Mouse (Mus musculus) heart, embryonic 14.5 days (tissue): ENCODE results near the gene Nfkbia. TPM values are rescaled to one million over a fixed set of nuclear protein-coding genes. Genes with fewer than 3 reads are reported as not detected.

Experiments used
- ATAC-seq: fragments of 200-750 bp; cut with Nextera tagmentation; 2 replicates; pipeline ENCODE4 v1.8.0; 2017; ENCODE audit warnings: low read depth, moderate TSS enrichment; ENCODE audit not compliant: insufficient number of reproducible peaks, insufficient read depth, low FRiP score
- H3K27ac ChIP-seq, 2 experiments: fragments of 200-500 bp in 1 of 2; fragments of 300-500 bp in 1 of 2; sonication (generic) in 1 of 2; replicated peaks in 1 of 2; 2 replicates each; pipeline ENCODE4 v1.5.1; 2012 to 2014; ENCODE audit warnings: low read depth in 2 of 2, low read length in 2 of 2, control low read depth in 1 of 2, mild to moderate bottlenecking in 1 of 2, mixed read lengths in 1 of 2; ENCODE audit not compliant: control insufficient read depth in 1 of 2, insufficient read depth in 1 of 2
- H3K27me3 ChIP-seq: fragments of 300-500 bp; sonication (generic); 2 replicates; pipeline ENCODE4 v1.6.1; 2014; ENCODE audit warnings: mild to moderate bottlenecking, low read length, control low read depth; ENCODE audit not compliant: control insufficient read depth, insufficient read depth
- H3K36me3 ChIP-seq: fragments of 300-500 bp; sonication (generic); 2 replicates; pipeline ENCODE4 v1.6.1; 2014; ENCODE audit warnings: mild to moderate bottlenecking, control low read depth, low read length, mixed read lengths; ENCODE audit not compliant: control insufficient read depth, insufficient read depth
- H3K4me1 ChIP-seq, 2 experiments: fragments of 200-500 bp in 1 of 2; fragments of 300-500 bp in 1 of 2; sonication (generic) in 1 of 2; 2 replicates each; pipeline ENCODE4 v1.6.1; 2012 to 2014; ENCODE audit warnings: low read length in 2 of 2, control low read depth in 1 of 2, mixed read lengths in 1 of 2; ENCODE audit not compliant: control insufficient read depth in 2 of 2, insufficient read depth in 2 of 2
- H3K4me2 ChIP-seq: fragments of 300-500 bp; sonication (generic); 2 replicates; pipeline ENCODE4 v1.6.1; 2014; ENCODE audit warnings: mild to moderate bottlenecking, low read length
- H3K4me3 ChIP-seq, 2 experiments: fragments of 200-500 bp in 1 of 2; fragments of 300-500 bp in 1 of 2; sonication (generic) in 1 of 2; 2 replicates each; pipeline ENCODE4 v1.5.1; 2012 to 2014; ENCODE audit warnings: low read length in 2 of 2, mild to moderate bottlenecking in 2 of 2, control low read depth in 1 of 2, low read depth in 1 of 2, moderate library complexity in 1 of 2; ENCODE audit not compliant: control insufficient read depth in 1 of 2, insufficient read depth in 1 of 2
- H3K9ac ChIP-seq: fragments of 300-500 bp; sonication (generic); 2 replicates; pipeline ENCODE4 v1.6.1; 2014; ENCODE audit warnings: mild to moderate bottlenecking, low read length
- H3K9me3 ChIP-seq: fragments of 300-500 bp; sonication (generic); 2 replicates; pipeline ENCODE4 v1.6.1; 2016; ENCODE audit warnings: low read length, control low read depth; ENCODE audit not compliant: control insufficient read depth
- WGBS: fragments of 180-500 bp; shearing (Covaris S2); extraction: QIAGEN DNeasy Blood & Tissue Kit; methylation state at CpG from one replicate; pipeline ENCODE4 v1.1.7; 2014; 5-methylcytosine and 5-hydroxymethylcytosine counted together
- polyA plus RNA-seq: library from polyadenylated mRNA; unstranded; fragments of >200 nt; fragmentation: Nextera tagmentation; extraction: Ambion mirVana; gene quantifications from 2 replicates; pipeline ENCODE4 v1.2.1, GENCODE M21; 2014

Gene Nfkbia
- polyA plus RNA-seq, 1 experiment from 2014 or later, result 58.6 TPM

DNA sequence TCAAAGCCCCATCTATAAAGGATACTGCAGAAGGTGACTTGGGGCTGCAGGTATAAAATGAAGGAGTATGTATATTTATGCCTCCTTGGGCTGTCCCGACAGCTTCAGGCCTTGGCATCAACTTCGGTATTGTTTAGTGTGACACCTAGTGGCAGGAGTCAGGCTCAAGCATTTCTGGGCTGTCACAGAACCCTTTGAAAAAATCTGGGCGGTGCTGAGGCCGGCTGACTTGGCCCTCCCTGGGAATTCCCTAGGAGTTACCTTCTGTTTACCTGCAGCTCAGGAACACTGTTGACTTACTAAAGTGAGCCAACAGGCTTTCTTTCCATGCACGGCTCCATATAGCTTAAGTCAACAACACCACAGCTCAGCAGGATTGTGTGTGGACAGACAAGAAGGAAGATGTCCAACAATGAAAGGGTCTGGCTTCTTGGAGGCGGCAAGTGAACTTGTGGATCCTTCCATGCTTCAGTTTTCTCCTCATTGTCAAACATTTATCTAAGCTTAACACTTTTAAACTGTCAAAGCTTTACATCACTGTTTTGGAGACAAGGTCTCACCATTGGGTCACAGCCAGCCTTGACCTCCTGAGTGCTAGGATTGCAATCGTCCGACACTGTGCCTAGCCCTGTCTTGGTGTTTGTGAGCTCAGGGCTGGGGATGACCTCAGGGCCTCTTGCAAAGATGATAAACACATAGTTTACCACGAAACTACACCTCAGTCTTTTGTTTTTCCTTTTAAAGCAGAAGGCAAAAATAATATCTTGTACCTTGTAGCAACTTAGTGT, 2.9 kb upstream of the Nfkbia start:
- 36% methylated on average over 9 of the region's 9 CpGs for WGBS
- peaks cover 20 to 25% of the 10 kb centered on the region in 2 experiments for H3K4me1 ChIP-seq
- no peak overlapping the region for H3K27ac ChIP-seq
- no peaks in the 10 kb centered on the region for H3K27me3 ChIP-seq
- no peaks in the 10 kb centered on the region for H3K9me3 ChIP-seq
- no peak overlapping the region for H3K4me2 ChIP-seq
- H3K9ac ChIP-seq, result no peak overlapping the region
- ATAC-seq, result no peak
- no peak overlapping the region for H3K4me3 ChIP-seq
- peaks cover 12% of the 10 kb centered on the region for H3K36me3 ChIP-seq

DNA sequence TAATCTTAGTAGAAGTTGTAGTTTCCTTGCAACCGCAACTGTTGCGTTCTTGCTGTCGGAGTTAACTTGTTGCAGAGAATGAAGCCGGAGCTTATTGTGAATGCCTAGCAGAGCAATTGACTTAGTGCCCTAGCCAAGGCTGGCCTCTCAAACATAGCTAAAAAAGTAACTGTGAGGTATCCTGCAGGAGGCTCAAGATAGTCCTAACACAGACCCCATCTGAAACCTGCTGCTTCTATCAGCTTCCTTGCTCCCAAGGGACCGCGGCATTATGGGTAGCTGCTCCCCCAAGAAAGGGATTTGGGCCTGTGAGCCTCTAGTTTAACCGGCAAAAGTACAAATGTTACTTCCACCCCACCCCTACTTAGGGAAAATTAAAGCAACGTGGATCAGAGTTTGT, 934 bp upstream of the Nfkbia start:
- Histone ChIP-seq H3K9me3 (no peaks in the 10 kb centered on the region), H3K4me1 (peaks cover 20 to 30% of the 10 kb centered on the region in 2 experiments), H3K9ac (peak overlapping the region; percentile 99), H3K27ac (peak overlapping the region; percentile 97 to 100), H3K36me3 (peaks cover 32% of the 10 kb centered on the region), H3K27me3 (no peaks in the 10 kb centered on the region), H3K4me3 (peak overlapping the region in 1 of 2 experiments; percentile 95; a peak in 2 of 4 replicates), H3K4me2 (peak overlapping the region; percentile 80)
- no peak for ATAC-seq
- 44% methylated on average over 8 of the region's 8 CpGs for WGBS

DNA sequence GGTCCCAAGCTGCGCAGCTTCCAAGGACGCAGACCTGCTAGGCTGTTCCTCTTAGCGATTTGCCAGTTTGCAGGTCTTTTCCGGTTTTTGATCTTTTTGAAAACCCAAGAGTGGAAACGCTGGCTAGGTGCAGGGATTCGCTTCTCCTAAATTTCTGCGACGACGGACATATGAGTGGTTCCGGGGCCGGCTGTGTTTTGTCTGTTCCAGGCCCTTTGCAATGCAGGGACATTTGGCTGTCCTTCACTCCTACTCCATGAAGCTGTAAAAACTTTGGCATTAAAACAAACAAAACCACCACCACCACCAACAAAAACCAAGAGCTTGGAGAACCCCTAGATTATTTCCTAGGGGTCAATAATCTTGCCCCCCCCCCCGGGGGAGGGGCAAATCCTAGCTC, 494 bp upstream of the Nfkbia start:
- H3K4me2 ChIP-seq, result peak overlapping the region; percentile 80
- no peak for ATAC-seq
- under 1% methylated on average over 12 of the region's 12 CpGs for WGBS
- peaks cover 20 to 27% of the 10 kb centered on the region in 2 experiments for H3K4me1 ChIP-seq
- peak overlapping the region; percentile 99 for H3K9ac ChIP-seq
- H3K36me3 ChIP-seq, result peaks cover 36% of the 10 kb centered on the region
- no peaks in the 10 kb centered on the region for H3K27me3 ChIP-seq
- peak overlapping the region; percentile 97 to 100 for H3K27ac ChIP-seq
- no peaks in the 10 kb centered on the region for H3K9me3 ChIP-seq
- H3K4me3 ChIP-seq, result peak overlapping the region; percentile 71 to 95

DNA sequence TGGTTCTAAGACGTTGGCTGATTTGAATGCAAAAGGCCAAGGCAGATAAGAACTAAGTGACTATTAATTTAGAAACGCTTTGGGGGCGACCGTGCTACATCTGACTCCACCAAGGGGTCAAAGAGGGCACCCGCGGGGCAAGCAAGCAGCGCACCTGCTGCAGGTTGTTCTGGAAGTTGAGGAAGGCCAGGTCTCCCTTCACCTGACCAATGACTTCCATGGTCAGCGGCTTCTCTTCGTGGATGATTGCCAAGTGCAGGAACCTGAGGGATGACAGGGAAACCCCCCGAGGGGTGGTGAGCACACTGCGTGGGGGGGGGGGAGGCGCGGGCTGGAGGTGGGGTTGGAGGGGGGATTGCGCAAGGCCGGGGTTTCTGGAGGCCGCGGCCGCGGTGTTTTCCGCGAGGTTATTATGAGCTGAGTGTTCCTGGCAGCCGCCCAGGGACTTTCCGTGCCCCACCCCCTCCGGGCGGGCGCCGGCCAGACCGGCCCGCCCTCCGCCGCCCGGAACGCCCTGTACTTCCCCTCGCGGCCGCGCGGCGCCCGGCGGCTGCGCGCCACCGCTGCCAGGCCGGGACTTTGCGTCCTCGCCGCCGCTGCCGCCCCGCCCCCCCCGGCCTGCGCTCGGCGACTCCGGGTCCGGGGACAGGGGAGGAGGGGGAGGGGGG, 797 bp downstream of the Nfkbia start:
- peak overlapping the region; percentile 71 to 95 for H3K4me3 ChIP-seq
- under 1% methylated on average over 44 of the region's 57 CpGs for whole genome bisulfite sequencing
- no peaks in the 10 kb centered on the region for H3K9me3 ChIP-seq
- H3K36me3 ChIP-seq, result peaks cover 48% of the 10 kb centered on the region
- peak overlapping the region; percentile 80 for H3K4me2 ChIP-seq
- peak overlapping the region; percentile 97 to 100 for H3K27ac ChIP-seq
- peak overlapping the region; percentile 99 for H3K9ac ChIP-seq
- ATAC-seq, result peak; percentile 91
- H3K27me3 ChIP-seq, result no peaks in the 10 kb centered on the region
- peaks cover 20 to 27% of the 10 kb centered on the region in 2 experiments for H3K4me1 ChIP-seq

DNA sequence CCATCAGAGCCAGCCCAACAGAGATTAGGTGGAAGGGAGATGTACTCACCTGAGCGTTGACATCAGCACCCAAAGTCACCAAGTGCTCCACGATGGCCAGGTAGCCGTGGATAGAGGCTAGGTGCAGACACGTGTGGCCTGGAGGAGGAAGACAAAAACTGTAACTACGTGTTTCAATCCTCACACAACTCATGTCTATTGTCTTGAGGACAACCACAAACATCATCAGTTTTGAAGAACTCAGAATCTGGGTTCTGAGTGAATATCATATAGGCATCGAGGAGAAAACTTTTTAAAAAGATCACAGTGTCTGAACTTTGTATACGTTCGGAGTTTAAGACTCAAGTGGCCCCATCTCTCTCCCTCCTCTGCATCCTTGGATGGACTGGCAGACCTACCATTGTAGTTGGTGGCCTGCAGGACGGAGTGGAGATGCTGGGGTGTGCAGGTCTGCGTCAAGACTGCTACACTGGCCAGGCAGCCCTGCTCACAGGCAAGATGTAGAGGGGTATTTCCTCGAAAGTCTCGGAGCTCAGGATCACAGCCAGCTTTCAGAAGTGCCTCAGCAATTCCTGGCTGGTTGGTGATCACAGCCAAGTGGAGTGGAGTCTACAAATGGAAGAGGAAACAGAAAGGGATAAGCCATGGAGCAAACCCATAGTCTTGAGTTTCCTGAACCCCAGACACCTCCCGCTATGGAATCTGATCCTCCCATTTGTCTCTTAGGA, 1.6 kb downstream of the Nfkbia start:
- ATAC-seq, result no peak
- Histone ChIP-seq H3K9me3 (no peaks in the 10 kb centered on the region), H3K4me3 (peak overlapping the region; percentile 71 to 95), H3K9ac (peak overlapping the region; percentile 99), H3K27me3 (no peaks in the 10 kb centered on the region), H3K4me2 (peak overlapping the region; percentile 80), H3K4me1 (peaks cover 20 to 27% of the 10 kb centered on the region in 2 experiments), H3K27ac (peak overlapping the region; percentile 82 to 100), H3K36me3 (peaks cover 53% of the 10 kb centered on the region)
- WGBS, result 75% methylated on average over 13 of the region's 13 CpGs

DNA sequence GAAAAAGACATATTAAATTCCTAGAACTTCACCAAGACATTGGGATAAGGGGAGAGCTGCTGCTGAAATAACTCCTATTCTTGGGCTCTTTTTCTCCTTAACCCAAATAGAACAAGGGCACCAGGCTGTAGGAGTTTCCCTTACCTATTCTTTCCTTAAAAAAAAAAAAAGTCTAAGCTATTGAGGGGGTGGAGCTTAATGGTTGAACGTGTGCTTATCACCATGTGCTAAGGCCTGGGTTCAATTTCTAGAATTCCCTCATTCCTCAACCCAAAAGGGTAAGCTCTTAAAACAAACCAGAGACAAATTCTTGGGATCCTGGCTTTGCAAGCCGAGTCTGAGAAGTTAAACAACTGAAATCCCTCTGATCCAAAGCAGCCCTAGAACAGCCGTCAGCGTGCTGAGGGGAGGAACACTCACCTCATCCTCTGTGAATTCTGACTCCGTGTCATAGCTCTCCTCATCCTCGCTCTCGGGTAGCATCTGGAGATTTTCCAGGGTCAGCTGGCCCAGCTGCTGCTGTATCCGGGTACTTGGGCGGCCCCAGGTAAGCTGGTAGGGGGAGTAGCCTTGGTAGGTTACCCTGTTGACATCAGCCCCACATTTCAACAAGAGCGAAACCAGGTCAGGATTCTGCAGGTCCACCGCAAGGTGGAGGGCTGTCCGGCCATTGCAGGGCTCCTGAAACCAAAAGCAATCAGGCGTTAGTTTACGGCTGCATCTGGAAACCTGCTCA, 2.3 kb downstream of the Nfkbia start:
- Histone ChIP-seq H3K36me3 (peaks cover 56% of the 10 kb centered on the region), H3K4me1 (peaks cover 20 to 27% of the 10 kb centered on the region in 2 experiments), H3K27ac (no peak overlapping the region), H3K9ac (peak overlapping the region; percentile 28; the same call in 1 of the 2 replicates), H3K27me3 (no peaks in the 10 kb centered on the region), H3K4me3 (peak overlapping the region in 1 of 2 experiments; percentile 95; a peak in 1 of 4 replicates), H3K4me2 (peak overlapping the region; percentile 80), H3K9me3 (no peaks in the 10 kb centered on the region)
- ATAC-seq, result no peak
- WGBS, result 86% methylated on average over 14 of the region's 14 CpGs
